Mouse (Mus musculus) heart, adult 8-10 months (tissue): Measurements from ENCODE around the gene Methig1. TPM values are rescaled to one million over a fixed set of nuclear protein-coding genes. Genes with fewer than 3 reads are reported as not detected.
"Not testable (repeated sequence)": the region's sequence is repeated elsewhere in the genome, so short reads cannot be mapped to it uniquely, and the experiment has no call there.

Source experiments
- DNase-seq: peaks from one replicate; pipeline ENCODE4 v3.0.0; 2022; ENCODE audit warnings: low spot score
- total RNA-seq, 4 experiments: library from RNA; stranded (reverse); gene quantifications; 2 replicates each; pipeline ENCODE4 v1.2.4; 2022

Gene Methig1
- under 1 TPM in 1 of 4 experiments, not detected in 3; 0.66 TPM for total RNA-seq

DNA sequence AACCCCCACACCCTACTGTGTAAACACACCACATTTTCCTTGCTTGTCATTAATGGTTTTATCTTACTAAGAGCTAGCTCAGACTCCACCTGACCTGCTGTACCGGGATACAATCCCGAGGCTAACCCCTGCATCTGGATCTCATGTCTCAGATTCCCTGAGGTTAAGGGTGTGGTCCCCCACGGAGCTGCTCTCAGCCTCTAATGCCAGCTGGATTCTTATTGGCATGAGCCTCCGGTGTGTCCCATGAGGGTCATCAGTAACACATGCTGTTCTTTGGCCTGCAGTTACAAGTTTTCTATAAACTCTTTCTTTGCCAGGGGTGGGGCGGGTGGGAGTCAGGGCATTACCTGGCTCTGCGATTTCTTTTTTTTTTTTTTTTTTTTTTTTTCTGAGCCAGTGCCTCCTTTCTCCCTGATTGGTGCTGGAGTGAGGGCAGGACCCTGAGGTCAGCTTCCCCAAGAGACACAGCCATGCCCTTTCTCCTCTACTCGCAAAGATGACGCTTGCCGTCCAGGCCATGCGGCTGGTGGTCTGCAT, at the start of gene Methig1, which contains the start of gene Mettl7a2:
Gene Methig1, plus strand, starts transcription at position 439 of the 540 bp plus-strand sequence.
Gene Mettl7a2, plus strand, starts transcription at position 490 of the 540 bp plus-strand sequence.
- no peak for DNase-seq

DNA sequence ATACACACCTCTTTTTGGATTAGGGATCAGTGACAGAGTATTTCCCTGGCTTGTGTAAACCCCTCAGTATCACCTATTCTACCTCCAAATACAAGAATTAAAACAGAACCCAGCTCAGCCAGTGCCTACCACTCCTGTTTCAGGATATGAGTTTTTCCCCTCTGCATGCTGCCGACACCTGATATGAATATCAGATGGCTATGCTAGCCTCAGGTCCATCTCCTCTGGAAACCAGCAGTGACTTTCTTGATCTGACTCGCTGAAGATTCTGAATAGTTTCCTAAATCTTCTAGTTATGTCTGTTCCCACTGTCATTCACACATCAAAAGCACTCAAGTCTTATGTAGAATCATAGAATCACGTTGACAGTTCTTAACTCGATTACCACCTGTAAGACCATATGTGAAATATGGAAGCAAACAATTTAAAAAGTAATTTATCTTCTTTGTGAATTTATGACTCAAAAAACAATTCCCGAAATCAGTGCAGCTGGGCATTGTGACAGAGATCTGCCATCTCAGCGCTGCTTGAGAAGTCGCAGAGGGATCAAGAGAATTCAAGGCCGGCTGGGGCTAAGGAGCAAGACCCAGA, 49.4 kb upstream of the Methig1 start:
- no peak for DNase-seq

DNA sequence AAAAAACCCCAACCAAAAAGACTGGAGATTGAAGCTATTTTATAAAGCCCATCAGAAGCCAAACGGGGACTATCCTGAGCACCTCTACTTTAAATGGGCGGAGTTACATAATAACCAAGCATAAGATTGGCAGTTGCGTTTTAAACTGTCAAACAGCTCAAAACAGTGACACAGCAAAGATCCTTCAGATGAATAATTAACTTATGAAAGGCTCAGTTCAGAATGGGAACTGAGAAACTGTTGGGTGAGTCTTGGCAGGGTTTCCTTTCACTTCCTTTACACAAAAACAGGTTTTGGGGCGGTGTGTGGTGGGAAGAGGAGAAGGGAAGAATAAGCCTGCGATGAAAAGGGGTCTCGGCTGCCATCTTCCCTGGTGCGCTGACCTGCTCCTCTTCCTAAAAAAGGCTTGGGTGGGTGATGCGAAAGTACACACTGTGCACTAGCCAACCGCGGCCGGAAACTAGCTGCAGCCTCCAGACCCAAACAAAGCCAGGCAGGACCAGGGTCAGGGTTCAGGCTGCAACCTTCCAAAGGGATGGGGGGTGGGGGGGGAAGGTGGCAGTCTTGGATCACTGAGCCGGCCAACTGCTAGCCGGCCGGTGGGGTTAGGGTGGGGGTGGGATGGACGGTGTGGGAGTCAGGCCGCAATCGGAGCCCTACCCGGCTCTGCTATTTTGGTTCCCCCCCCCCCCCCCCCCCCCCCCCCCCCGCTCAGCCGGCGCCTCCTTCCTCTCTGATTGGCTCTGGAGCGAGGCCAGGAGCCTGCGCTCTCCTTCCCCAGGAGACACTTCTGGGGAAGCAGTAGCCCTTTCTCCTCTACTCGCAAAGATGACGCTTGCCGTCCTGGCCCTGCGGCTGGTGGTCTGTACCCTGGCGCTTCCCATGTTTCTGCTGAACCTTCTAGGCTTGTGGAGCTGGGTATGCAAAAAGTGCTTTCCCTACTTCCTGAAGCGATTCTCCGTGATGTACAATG, 48.6 kb upstream of the Methig1 start, which contains the start of gene Mettl7a1:
Gene Mettl7a1, plus strand, starts transcription at position 122 of the 973 bp plus-strand sequence.
- peak; percentile 83 for DNase-seq

DNA sequence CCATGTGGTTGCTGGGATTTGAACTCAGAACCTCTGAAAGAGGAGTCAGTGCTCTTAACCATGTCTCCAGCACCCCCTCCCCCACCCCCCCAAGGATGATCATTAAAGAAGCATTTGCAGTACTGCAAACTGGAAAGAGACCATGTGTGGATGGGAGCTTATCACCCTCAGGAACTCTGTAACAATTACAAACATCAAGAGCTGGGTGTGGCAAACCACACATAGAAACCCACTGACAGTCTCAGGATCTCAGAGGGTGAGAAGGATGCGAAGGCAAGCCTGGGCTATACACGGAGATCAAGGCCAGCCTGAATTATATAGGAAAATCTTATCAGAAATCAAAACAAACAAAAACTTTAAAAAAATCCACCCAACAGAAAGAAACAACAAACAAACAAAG, 46.7 kb upstream of the Methig1 start:
- DNase-seq = no peak

DNA sequence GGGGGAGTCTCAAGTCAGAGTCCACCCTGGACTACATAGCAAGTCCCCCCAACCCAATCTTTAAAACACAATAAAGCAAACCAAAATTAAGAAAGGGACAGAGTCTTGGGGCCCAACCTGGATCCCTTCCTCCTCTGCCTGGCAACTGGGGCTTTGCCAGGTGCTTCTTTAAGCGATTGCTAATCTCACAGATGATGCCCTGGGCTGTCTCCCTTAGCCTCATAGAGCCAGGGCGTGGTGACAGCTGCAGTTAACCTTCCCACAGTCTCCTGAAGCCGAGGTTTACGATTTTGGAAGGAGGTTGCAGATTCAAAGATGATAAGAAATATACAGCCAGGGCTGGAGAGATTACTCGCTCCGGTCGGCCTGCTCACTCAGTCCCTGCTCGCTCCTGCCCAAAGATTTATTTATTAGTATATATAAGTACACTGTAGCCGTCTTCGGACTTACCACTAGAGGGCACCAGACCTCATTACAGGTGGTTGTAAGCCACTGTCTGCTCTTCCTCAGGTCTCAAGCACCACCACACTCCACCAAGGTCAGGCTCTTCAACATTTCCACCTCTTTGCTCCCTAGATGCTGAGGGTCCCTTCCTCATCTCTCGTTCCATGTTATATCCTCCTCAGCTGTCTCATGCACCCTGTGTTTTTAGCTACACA, 45.4 kb upstream of the Methig1 start:
- not testable (repeated sequence) for DNase-seq

DNA sequence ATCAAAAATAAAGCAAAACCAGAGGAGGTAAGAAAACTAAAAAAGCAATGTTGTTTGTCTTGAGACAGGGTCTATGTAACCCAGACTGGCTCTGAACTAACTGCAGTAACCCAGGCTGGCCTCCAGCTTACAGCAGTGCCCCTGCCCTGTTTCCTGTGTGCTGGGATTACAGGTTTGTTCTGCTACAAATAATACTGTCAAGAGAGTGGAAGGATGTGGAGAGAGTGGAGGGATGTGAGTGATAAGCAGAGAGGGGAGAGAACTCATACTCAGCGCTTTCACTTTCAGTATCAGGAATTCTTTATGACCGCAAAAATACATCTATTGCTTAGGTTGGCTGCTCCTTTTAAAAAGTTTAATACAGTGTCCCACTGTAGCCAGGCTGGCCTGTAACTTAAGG, 40.6 kb upstream of the Methig1 start:
- no peak for DNase-seq

DNA sequence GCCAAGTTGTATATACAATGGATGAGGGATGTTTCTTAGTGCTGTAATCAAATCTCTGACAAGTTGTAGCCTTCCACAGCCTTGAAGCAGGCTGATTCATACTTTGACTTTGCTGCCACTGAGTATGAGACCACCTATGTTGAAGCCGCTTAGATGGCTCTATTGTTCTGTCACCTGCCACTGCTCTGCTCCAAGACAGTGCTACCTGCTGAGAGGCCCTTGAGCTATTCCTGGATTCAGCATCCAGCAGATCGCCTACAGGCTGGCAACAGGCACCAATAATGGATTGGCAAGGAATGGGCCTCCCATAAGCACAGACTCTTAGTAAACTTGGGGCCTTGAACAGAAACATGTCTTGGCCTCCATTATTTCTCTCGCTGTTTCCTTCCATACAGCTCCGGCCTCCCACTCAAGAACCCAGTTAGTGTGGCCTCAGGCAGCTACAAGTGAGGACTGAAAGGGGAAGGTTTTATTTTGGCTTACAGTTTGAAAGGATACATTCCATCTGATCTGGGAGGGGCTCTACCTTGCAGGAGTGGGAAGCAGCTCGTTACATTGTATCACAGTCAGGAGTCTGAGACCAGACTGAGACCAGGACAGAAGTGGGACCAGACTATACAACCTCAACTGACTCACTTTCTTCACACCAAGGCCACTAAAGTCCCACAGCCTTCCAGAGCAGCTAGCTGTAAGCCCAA, 38.4 kb upstream of the Methig1 start:
- DNase-seq = no peak

DNA sequence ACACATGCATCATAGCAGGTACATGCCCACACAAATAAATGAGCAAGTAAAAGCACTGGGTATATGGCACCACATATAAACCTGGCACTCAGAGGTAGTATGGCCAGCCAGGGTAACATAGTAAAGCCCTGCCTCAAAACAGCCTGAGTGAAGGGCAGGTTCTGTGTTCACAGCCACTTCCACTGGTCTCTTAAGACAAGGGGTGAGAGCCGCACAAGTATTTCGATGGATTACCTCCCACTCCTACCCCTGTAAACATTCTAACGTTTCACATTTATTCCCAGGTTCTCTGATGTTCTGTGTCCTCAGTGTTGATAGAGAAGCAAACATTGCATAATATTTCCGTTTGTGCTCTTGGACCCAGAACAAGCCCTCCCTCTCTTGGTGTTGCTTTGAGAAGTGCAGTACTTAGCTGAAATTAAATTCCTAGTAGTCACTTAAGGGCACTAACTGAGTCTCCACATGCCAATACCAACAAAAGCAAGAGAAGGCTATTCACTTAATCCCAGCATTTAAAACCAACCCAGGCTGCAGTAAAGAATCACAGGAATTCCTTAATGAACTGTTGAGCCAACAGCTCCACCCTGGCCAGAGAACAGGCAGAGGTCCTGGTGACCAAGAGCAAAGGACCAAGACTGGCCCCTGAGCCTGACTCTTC, 34.8 kb upstream of the Methig1 start:
- DNase-seq = not testable (repeated sequence)

DNA sequence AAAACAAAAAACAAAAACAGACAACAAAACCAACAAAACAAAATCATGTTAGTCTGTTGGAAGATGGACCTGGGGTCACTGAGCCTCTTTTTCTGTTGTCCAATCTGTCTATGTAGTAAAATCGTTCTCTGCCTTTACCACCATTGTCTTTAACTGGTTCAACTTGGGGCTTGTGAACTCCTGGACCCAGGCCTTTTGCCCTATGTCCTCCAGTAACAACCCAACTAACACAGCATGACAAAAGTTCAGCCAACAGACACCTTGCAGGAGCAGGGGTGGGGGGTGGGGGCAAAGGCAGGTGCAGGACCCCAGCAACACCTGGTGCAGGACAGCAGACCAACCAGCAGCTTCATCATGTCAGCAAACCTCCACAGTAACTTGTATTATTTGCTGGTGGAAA, 33.1 kb upstream of the Methig1 start:
- DNase-seq = no peak

DNA sequence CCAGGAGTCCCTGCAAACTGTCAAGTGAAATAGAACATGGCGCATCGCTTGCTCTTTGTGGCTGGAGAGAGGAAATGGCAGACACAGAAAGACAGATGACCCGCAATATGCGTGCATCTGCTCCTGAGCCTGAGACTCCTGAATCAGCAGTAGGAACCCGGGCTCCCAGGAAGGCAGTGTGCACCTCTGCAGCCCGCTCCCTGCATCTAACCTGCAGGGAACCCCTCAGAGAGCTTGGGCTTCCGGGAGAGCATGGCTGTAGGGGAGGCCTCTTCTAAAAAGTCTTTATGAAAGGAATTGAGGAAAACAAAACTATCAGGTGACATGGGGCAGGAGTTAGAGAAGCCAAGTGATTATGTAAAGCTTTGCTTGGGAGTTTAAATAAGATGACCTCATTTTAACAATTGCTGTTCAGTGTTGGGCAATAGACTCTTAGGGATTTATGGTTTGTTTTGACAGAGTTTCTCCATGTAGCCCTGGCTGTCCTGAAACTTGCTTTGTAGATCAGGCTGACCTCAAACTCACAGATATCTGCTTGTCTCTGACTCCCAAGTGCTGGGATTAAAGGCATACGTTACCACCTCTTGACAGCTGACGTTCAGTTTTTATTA, 32.5 kb upstream of the Methig1 start:
- no peak for DNase-seq

DNA sequence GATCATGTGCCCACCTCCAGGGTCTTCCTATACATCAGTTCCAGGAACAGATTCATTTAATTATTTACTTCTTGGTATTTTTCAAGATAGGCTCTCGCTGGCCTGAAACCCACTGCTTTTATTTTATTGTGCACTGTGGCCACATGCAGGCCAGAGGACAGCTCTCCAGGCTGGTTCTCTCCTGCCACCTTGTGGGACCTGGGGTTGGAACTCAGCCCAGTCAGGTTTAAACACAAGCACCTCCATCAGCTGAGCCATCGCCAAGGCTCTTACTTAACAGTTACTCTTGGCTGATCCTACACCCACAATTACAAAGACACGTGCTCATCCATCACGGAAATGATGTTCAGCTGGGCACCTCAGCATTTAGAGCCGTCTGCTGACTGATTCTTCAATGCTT, 31.8 kb upstream of the Methig1 start:
- no peak for DNase-seq

DNA sequence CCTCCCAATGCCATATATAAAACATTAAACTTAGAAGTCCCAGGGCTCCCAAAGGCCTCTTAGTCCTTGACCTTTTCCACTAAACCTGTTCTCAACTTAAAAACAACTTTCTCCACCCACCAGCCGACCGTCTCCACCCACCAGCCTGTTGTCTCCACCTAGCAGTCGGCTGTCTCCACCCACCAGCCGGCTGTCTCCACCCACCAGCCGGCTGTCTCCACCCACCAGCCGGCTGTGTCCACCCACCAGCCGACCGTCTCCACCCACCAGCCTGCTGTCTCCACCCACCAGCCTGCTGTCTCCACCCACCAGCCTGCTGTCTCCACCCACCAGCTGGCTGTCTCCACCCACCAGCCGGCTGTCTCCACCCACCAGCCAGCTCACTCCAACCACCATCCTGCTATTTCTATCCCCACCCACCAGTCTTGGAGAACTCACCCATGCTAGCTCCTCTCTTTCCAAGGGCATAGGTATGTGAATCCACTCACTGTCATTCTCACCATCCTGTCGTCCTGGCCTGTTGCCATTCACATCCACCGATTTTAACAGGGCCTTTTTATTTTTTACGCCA, 28.8 kb upstream of the Methig1 start:
- DNase-seq = no peak

DNA sequence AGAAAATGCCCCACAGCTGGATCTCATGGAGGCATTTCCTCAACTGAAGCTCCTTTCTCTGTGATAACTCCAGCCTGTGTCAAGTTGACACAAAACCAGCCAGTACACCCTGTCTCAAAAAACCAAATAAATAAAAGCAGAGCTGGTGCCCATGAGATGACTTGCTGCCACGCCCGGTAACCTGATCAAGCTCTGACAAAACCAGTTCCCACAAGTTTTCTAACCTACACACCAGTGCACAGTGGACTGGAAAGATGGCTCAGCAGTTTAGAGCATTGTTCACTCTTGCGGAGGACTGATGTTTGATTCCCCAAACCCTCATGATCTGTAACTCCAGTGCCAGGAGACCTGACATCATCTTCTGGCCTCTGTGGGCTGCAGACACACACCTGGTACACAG, 27.7 kb upstream of the Methig1 start:
- DNase-seq = no peak

DNA sequence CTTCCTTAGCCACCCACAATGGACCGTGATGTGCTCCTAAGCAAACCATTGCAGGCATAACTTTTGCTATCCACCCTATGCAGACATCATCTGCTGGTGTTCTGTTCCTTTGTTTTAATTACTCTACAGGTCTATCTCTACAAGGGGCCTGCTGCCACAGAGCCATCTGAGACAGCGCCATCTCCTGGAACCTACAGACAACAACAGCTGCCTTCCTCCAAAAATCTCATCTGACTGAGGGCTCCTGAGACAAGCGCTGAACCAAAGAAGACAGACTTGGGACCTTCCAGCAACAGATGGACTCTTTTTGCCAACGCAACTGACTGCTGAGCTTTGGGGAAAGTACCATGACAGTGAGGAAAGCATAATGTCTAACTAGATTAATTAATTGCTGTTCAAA, 24.9 kb upstream of the Methig1 start:
- DNase-seq = not testable (repeated sequence)

DNA sequence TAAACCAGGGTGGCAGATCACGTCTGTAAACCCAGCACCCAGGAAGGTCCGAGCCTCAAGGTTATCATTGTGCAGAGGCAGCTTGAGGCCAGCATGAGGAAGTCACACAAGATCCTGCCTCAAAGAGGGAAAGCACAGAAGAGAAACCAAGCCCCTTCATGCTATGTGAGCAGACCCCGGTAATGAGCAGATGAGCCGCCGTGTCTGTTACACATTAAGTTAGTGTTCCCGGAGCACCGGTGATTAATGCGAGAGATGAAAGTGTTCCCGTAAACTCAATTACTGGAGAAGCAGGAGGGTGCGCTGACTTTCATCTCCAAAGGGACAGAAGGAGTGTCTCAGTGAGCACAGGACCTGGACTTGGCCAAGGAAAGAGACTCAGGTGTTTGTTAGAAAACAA, 23.6 kb upstream of the Methig1 start:
- DNase-seq = not testable (repeated sequence)

DNA sequence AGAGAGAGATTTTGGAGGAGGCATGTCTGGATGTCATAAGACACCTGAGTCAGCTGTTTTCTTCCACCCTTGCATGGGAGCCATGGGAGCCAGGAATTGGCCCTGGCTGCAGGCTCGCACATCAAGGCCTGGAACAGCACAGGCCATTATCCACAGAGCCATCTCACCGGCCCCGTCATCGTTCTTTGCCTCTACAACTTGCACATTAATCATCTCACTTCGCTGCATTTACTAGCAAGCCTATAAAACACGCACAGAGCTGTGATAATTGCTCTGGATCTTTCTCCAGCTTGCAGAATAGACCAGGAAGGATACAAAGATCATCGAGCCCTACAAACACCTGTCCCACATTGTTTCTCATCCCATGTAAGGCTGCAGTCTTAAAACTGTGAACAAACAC, 22.2 kb upstream of the Methig1 start:
- DNase-seq = no peak

DNA sequence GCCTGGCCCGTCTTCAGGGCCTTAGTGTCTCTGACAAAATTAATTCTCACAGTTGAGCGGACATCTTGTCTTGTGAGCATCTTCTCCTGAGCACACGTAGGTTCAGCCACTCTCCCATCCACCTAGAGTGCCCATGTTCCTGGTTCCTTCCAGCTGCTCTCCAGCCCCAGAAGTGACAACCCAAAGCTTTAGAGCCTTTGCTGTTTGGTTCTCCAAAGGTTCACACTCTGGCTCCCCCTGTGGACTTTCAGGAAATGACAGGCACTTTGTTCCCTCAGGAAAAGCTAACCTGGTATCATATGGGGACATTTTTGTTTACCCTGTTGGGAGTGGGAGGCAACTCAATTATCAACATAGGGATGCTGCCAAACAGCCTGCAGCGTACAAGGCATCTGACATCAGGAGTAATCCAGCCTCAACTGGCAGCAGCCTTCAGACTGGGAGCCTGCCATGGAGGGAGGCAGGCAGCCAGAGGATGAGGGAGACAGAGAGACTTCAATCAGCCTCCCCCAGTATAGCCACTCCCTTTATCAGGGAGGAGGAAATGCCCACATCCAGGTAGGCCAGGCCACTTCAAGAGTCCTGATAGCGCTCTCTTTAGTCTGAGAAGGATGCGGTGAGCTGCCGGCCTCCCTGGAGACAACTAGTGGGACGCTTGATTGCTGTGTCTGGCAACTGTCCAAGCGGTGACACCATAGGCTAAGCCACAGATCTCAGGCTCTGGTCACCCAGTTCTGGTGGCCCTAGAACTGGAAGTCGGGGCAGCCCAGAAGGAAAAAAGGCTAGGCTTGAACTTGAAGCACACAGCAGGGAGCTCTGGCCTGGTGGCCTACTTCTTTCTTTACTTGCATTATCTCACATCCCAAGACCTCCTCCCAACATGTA, 20.6 kb upstream of the Methig1 start:
- not testable (repeated sequence) for DNase-seq

DNA sequence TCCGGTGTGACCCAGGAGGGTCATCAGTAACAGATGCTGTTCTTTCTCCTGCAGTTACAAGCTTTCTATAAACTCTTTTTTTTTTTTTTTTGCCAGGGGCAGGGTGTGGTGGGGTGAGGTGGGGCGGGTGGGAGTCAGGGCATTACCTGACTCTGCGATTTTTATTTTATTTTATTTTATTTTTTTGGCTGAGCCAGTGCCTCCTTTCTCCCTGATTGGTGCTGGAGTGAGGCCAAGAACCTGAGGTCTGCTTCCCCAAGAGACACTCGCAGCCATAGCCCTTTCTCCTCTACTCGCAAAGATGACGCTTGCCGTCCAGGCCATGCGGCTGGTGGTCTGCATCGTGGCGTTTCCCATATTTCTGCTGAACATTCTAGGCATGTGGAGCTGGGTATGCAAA, 18.3 kb upstream of the Methig1 start, which contains the start of gene Mettl7a3:
Gene Mettl7a3, plus strand, starts transcription at position 301 of the 400 bp plus-strand sequence.
- no peak for DNase-seq

DNA sequence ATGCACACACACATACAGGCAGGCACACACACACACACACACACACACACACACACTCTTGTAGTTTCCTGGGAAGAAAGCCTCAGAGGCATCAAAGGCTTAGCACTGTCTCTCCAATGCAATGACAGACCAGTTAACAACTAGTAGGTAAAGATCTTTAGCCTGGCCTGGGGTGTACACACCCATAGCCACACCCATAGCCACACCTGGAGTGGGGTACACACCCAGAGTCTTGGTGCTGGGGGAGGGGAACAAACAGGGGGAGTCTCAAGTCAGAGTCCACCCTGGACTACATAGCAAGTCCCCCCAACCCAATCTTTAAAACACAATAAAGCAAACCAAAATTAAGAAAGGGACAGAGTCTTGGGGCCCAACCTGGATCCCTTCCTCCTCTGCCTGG, 15.6 kb upstream of the Methig1 start:
- DNase-seq = not testable (repeated sequence)
